Mouse (Mus musculus) heart, embryonic 14.5 days (tissue): Measurements from ENCODE around the gene Cand2. TPM values are rescaled to one million over a fixed set of nuclear protein-coding genes. Genes with fewer than 3 reads are reported as not detected.

Experiments used
- ATAC-seq: fragments of 200-750 bp; cut with Nextera tagmentation; 2 replicates; pipeline ENCODE4 v1.8.0; 2017; ENCODE audit warnings: low read depth, moderate TSS enrichment; ENCODE audit not compliant: insufficient number of reproducible peaks, insufficient read depth, low FRiP score
- H3K27ac ChIP-seq, 2 experiments: fragments of 200-500 bp in 1 of 2; fragments of 300-500 bp in 1 of 2; sonication (generic) in 1 of 2; replicated peaks in 1 of 2; 2 replicates each; pipeline ENCODE4 v1.5.1; 2012 to 2014; ENCODE audit warnings: low read depth in 2 of 2, low read length in 2 of 2, control low read depth in 1 of 2, mild to moderate bottlenecking in 1 of 2, mixed read lengths in 1 of 2; ENCODE audit not compliant: control insufficient read depth in 1 of 2, insufficient read depth in 1 of 2
- H3K27me3 ChIP-seq: fragments of 300-500 bp; sonication (generic); 2 replicates; pipeline ENCODE4 v1.6.1; 2014; ENCODE audit warnings: mild to moderate bottlenecking, low read length, control low read depth; ENCODE audit not compliant: control insufficient read depth, insufficient read depth
- H3K36me3 ChIP-seq: fragments of 300-500 bp; sonication (generic); 2 replicates; pipeline ENCODE4 v1.6.1; 2014; ENCODE audit warnings: mild to moderate bottlenecking, control low read depth, low read length, mixed read lengths; ENCODE audit not compliant: control insufficient read depth, insufficient read depth
- H3K4me1 ChIP-seq, 2 experiments: fragments of 200-500 bp in 1 of 2; fragments of 300-500 bp in 1 of 2; sonication (generic) in 1 of 2; 2 replicates each; pipeline ENCODE4 v1.6.1; 2012 to 2014; ENCODE audit warnings: low read length in 2 of 2, control low read depth in 1 of 2, mixed read lengths in 1 of 2; ENCODE audit not compliant: control insufficient read depth in 2 of 2, insufficient read depth in 2 of 2
- H3K4me2 ChIP-seq: fragments of 300-500 bp; sonication (generic); 2 replicates; pipeline ENCODE4 v1.6.1; 2014; ENCODE audit warnings: mild to moderate bottlenecking, low read length
- H3K4me3 ChIP-seq, 2 experiments: fragments of 200-500 bp in 1 of 2; fragments of 300-500 bp in 1 of 2; sonication (generic) in 1 of 2; 2 replicates each; pipeline ENCODE4 v1.5.1; 2012 to 2014; ENCODE audit warnings: low read length in 2 of 2, mild to moderate bottlenecking in 2 of 2, control low read depth in 1 of 2, low read depth in 1 of 2, moderate library complexity in 1 of 2; ENCODE audit not compliant: control insufficient read depth in 1 of 2, insufficient read depth in 1 of 2
- H3K9ac ChIP-seq: fragments of 300-500 bp; sonication (generic); 2 replicates; pipeline ENCODE4 v1.6.1; 2014; ENCODE audit warnings: mild to moderate bottlenecking, low read length
- H3K9me3 ChIP-seq: fragments of 300-500 bp; sonication (generic); 2 replicates; pipeline ENCODE4 v1.6.1; 2016; ENCODE audit warnings: low read length, control low read depth; ENCODE audit not compliant: control insufficient read depth
- whole genome bisulfite sequencing: fragments of 180-500 bp; shearing (Covaris S2); extraction: QIAGEN DNeasy Blood & Tissue Kit; methylation state at CpG from one replicate; pipeline ENCODE4 v1.1.7; 2014; 5-methylcytosine and 5-hydroxymethylcytosine counted together
- polyA plus RNA-seq: library from polyadenylated mRNA; unstranded; fragments of >200 nt; fragmentation: Nextera tagmentation; extraction: Ambion mirVana; gene quantifications from 2 replicates; pipeline ENCODE4 v1.2.1, GENCODE M21; 2014

Gene Cand2
- polyA plus RNA-seq, 1 experiment from 2014 or later = 48.3 TPM

GRCm38 (mm10) chr6:115761995-115762756 lies 12.2 kb upstream of the Cand2 start, which contains the start of gene Tmem40:
TSS of gene Tmem40 (minus strand) at chr6:115762410.
- Histone ChIP-seq H3K36me3 (no peaks in the 10 kb centered on the region), H3K9ac (no peak within 1 kb of the TSS), H3K4me3 (no peak within 1 kb of the TSS), H3K4me1 (peaks cover 17 to 43% of the 10 kb centered on the region in 2 experiments), H3K27ac (peak within 1 kb of the TSS; percentile 30 to 58), H3K9me3 (no peaks in the 10 kb centered on the region), H3K27me3 (no peaks in the 10 kb centered on the region), H3K4me2 (peak within 1 kb of the TSS; percentile 39; the same call in 1 of the 2 replicates)
- 2% methylated on average over 9 of the region's 9 CpGs for WGBS
- no peak for ATAC-seq

GRCm38 (mm10) chr6:115764179-115764578 lies 10.2 kb upstream of the Cand2 start:
- no peak overlapping the region for H3K4me3 ChIP-seq
- 2% methylated on average over 7 of the region's 7 CpGs for WGBS
- peak overlapping the region; percentile 26 for H3K4me2 ChIP-seq
- H3K4me1 ChIP-seq = peaks cover 17 to 37% of the 10 kb centered on the region in 2 experiments
- H3K9me3 ChIP-seq = no peaks in the 10 kb centered on the region
- H3K27me3 ChIP-seq = no peaks in the 10 kb centered on the region
- ATAC-seq = peak; percentile 90
- peak overlapping the region; percentile 18 for H3K9ac ChIP-seq
- peak overlapping the region; percentile 82 to 84 for H3K27ac ChIP-seq
- no peaks in the 10 kb centered on the region for H3K36me3 ChIP-seq

- Histone ChIP-seq H3K27ac (0 out of 4 replicates have a peak overlapping the region, but pooled peaks of 1 of the 2 experiments have one; percentile 19), H3K4me1 (peaks cover 8 to 21% of the 10 kb centered on the region in 2 experiments), H3K9me3 (0 out of 2 replicates have a peak, but pooled peaks cover under 1% of the 10 kb centered on the region), H3K4me2 (no peak overlapping the region), H3K36me3 (no peaks in the 10 kb centered on the region), H3K27me3 (no peaks in the 10 kb centered on the region), H3K4me3 (no peak overlapping the region), H3K9ac (no peak overlapping the region)
- WGBS = 56% methylated on average over 9 of the region's 9 CpGs
- ATAC-seq = no peak
Measured at GRCm38 (mm10) chr6:115767357-115767756, 7.0 kb upstream of the Cand2 start.

GRCm38 (mm10) chr6:115768207-115768606 lies 6.1 kb upstream of the Cand2 start:
- WGBS = 60% methylated on average over 4 of the region's 4 CpGs
- no peak overlapping the region for H3K4me2 ChIP-seq
- no peak for ATAC-seq
- H3K9ac ChIP-seq = no peak overlapping the region
- H3K27me3 ChIP-seq = no peaks in the 10 kb centered on the region
- H3K4me1 ChIP-seq = peaks cover 3 to 14% of the 10 kb centered on the region in 2 experiments
- H3K36me3 ChIP-seq = no peaks in the 10 kb centered on the region
- 0 out of 2 replicates have a peak, but pooled peaks cover 4% of the 10 kb centered on the region for H3K9me3 ChIP-seq
- no peak overlapping the region; a peak in 2 of 4 replicates for H3K27ac ChIP-seq
- H3K4me3 ChIP-seq = no peak overlapping the region

- no peak overlapping the region for H3K4me3 ChIP-seq
- peaks cover 0 to 7% of the 10 kb centered on the region in 2 experiments; a peak in 1 of 4 replicates for H3K4me1 ChIP-seq
- no peak overlapping the region for H3K27ac ChIP-seq
- H3K36me3 ChIP-seq = no peaks in the 10 kb centered on the region
- no peaks in the 10 kb centered on the region for H3K27me3 ChIP-seq
- 0 out of 2 replicates have a peak, but pooled peaks cover 4% of the 10 kb centered on the region for H3K9me3 ChIP-seq
- WGBS = 80% methylated on average over 20 of the region's 20 CpGs
- no peak overlapping the region for H3K4me2 ChIP-seq
- no peak for ATAC-seq
- no peak overlapping the region for H3K9ac ChIP-seq
Measured at GRCm38 (mm10) chr6:115770059-115770670, 4.2 kb upstream of the Cand2 start.

- H3K4me2 ChIP-seq = no peak overlapping the region
- WGBS = 51% methylated on average over 4 of the region's 4 CpGs
- 0 out of 2 replicates have a peak, but pooled peaks cover 4% of the 10 kb centered on the region for H3K9me3 ChIP-seq
- ATAC-seq = no peak
- H3K27ac ChIP-seq = no peak overlapping the region
- peaks cover 4 to 11% of the 10 kb centered on the region in 2 experiments; a peak in 2 of 4 replicates for H3K4me1 ChIP-seq
- no peaks in the 10 kb centered on the region for H3K36me3 ChIP-seq
- H3K4me3 ChIP-seq = no peak overlapping the region
- H3K27me3 ChIP-seq = no peaks in the 10 kb centered on the region
- H3K9ac ChIP-seq = no peak overlapping the region
Measured at GRCm38 (mm10) chr6:115770852-115771251, 3.5 kb upstream of the Cand2 start.

GRCm38 (mm10) chr6:115772201-115772600 lies 2.1 kb upstream of the Cand2 start:
- Histone ChIP-seq H3K27ac (no peak overlapping the region), H3K4me3 (no peak overlapping the region), H3K4me2 (no peak overlapping the region), H3K9ac (no peak overlapping the region), H3K27me3 (no peaks in the 10 kb centered on the region), H3K36me3 (no peaks in the 10 kb centered on the region), H3K4me1 (peaks cover 12 to 24% of the 10 kb centered on the region in 2 experiments), H3K9me3 (0 out of 2 replicates have a peak, but pooled peaks cover 4% of the 10 kb centered on the region)
- 72% methylated on average over 6 of the region's 6 CpGs for WGBS
- ATAC-seq = no peak
